Mouse (Mus musculus) midbrain, embryonic 13.5 days (tissue): ENCODE results near the gene Rhox4b. TPM values are rescaled to one million over a fixed set of nuclear protein-coding genes. Genes with fewer than 3 reads are reported as not detected.
"Not testable (repeated sequence)": the region's sequence is repeated elsewhere in the genome, so short reads cannot be mapped to it uniquely, and the experiment has no call there.

Source experiments
- ATAC-seq: fragments of 200-750 bp; cut with Nextera tagmentation; 2 replicates; pipeline ENCODE4 v1.8.0; 2017; ENCODE audit warnings: mild to moderate bottlenecking, moderate TSS enrichment, moderate library complexity
- H3K27ac ChIP-seq: fragments of 300-500 bp; sonication (generic); 2 replicates; pipeline ENCODE4 v1.5.1; 2015; ENCODE audit warnings: inconsistent platforms, mild to moderate bottlenecking, moderate library complexity
- H3K27me3 ChIP-seq: fragments of 300-500 bp; sonication (generic); 2 replicates; pipeline ENCODE4 v1.6.1; 2015; ENCODE audit warnings: mild to moderate bottlenecking, inconsistent platforms
- H3K36me3 ChIP-seq: fragments of 300-500 bp; sonication (generic); 2 replicates; pipeline ENCODE4 v1.6.1; 2015; ENCODE audit warnings: mild to moderate bottlenecking, inconsistent platforms
- H3K4me1 ChIP-seq: fragments of 300-500 bp; sonication (generic); replicated peaks from 2 replicates; pipeline ENCODE4 v1.6.1; 2015; ENCODE audit warnings: inconsistent platforms
- H3K4me2 ChIP-seq: fragments of 300-500 bp; sonication (generic); replicated peaks from 2 replicates; pipeline ENCODE4 v1.6.1; 2015; ENCODE audit warnings: moderate library complexity, mild to moderate bottlenecking, inconsistent platforms
- H3K4me3 ChIP-seq: fragments of 300-500 bp; sonication (generic); replicated peaks from 2 replicates; pipeline ENCODE4 v1.5.1; 2015; ENCODE audit warnings: mild to moderate bottlenecking, inconsistent platforms
- H3K9ac ChIP-seq: fragments of 300-500 bp; sonication (generic); replicated peaks from 2 replicates; pipeline ENCODE4 v1.6.1; 2015; ENCODE audit warnings: mild to moderate bottlenecking, inconsistent platforms
- H3K9me3 ChIP-seq: fragments of 300-500 bp; sonication (generic); 2 replicates; pipeline ENCODE4 v1.6.1; 2016; ENCODE audit warnings: mild to moderate bottlenecking, inconsistent platforms
- WGBS: fragments of 180-500 bp; shearing (Covaris S2); methylation state at CpG from one replicate; pipeline ENCODE4 v1.1.7; 2015; 5-methylcytosine and 5-hydroxymethylcytosine counted together
- polyA plus RNA-seq: library from polyadenylated mRNA; unstranded; fragments of >200 nt; fragmentation: Nextera tagmentation; extraction: Ambion mirVana; gene quantifications from 2 replicates; pipeline ENCODE4 v1.2.1, GENCODE M21; 2015

Rhox4b gene
- polyA plus RNA-seq, result not detected in 2 replicates

GRCm38 (mm10) chrX:37432194-37432593 lies at the start of gene Rhox4b:
Gene Rhox4b, plus strand, starts transcription at chrX:37432494.
- H3K36me3 ChIP-seq, H3K27me3 ChIP-seq, H3K4me2 ChIP-seq, H3K4me3 ChIP-seq, H3K9ac ChIP-seq, H3K4me1 ChIP-seq, H3K27ac ChIP-seq, H3K9me3 ChIP-seq, ATAC-seq: not testable (repeated sequence)
- WGBS, result 90% methylated on average over 14 of the region's 15 CpGs

GRCm38 (mm10) chrX:37390548-37390947 lies 41.7 kb upstream of the Rhox4b start, which contains the start of gene Rhox4a2:
Gene Rhox4a2, plus strand, starts transcription at chrX:37390848.
- H3K4me1 ChIP-seq, H3K9me3 ChIP-seq, H3K27me3 ChIP-seq, H3K9ac ChIP-seq, H3K36me3 ChIP-seq, H3K4me2 ChIP-seq, H3K4me3 ChIP-seq, H3K27ac ChIP-seq, ATAC-seq: not testable (repeated sequence)
- WGBS, result 95% methylated on average over 9 of the region's 16 CpGs

GRCm38 (mm10) chrX:37411767-37412166 lies 20.5 kb upstream of the Rhox4b start, which contains the start of gene Rhox2b:
Gene Rhox2b, plus strand, starts transcription at chrX:37412067.
- H3K9me3 ChIP-seq, H3K36me3 ChIP-seq, H3K4me2 ChIP-seq, H3K27me3 ChIP-seq, H3K27ac ChIP-seq, ATAC-seq, H3K9ac ChIP-seq, H3K4me3 ChIP-seq, H3K4me1 ChIP-seq: not testable (repeated sequence)
- no CpG with 5 or more reads among the region's 9 CpGs for WGBS

GRCm38 (mm10) chrX:37453380-37453779 lies 21.1 kb downstream of the Rhox4b start, which contains the start of gene Rhox2c:
Gene Rhox2c, plus strand, starts transcription at chrX:37453680.
- H3K9me3 ChIP-seq, H3K27ac ChIP-seq, H3K4me1 ChIP-seq, H3K9ac ChIP-seq, H3K4me3 ChIP-seq, H3K4me2 ChIP-seq, H3K27me3 ChIP-seq, H3K36me3 ChIP-seq, ATAC-seq: not testable (repeated sequence)
- WGBS, result 91% methylated on average over 7 of the region's 10 CpGs

GRCm38 (mm10) chrX:37458285-37458684 lies 26.0 kb downstream of the Rhox4b start, which contains the start of gene Rhox3c:
Gene Rhox3c, plus strand, starts transcription at chrX:37458585.
- not testable (repeated sequence) for H3K9ac ChIP-seq

GRCm38 (mm10) chrX:37480037-37480436 lies 47.7 kb downstream of the Rhox4b start, which contains the start of gene Rhox4c:
Gene Rhox4c, plus strand, starts transcription at chrX:37480337.
- not testable (repeated sequence) for H3K4me2 ChIP-seq, ATAC-seq, H3K4me1 ChIP-seq, H3K4me3 ChIP-seq, H3K27ac ChIP-seq, H3K36me3 ChIP-seq, H3K9ac ChIP-seq, H3K27me3 ChIP-seq, H3K9me3 ChIP-seq
- 93% methylated on average over 14 of the region's 14 CpGs for WGBS

More at GRCm38 (mm10) chrX:37458285-37458684, 26.0 kb downstream of the Rhox4b start, which contains the start of gene Rhox3c:
- H3K4me2 ChIP-seq, H3K27me3 ChIP-seq, H3K4me3 ChIP-seq, ATAC-seq, H3K36me3 ChIP-seq, H3K27ac ChIP-seq, H3K4me1 ChIP-seq, H3K9me3 ChIP-seq: not testable (repeated sequence)
- WGBS, result 95% methylated on average over 3 of the region's 4 CpGs

Other genes with a start within 250 kb of the Rhox4b start
- 624 and 640 TPM in 2 replicates for gene Ndufa1, start 241.3 kb upstream of the Rhox4b start, polyA plus RNA-seq
- 16.0 and 16.3 TPM in 2 replicates for gene Rnf113a1, start 241.2 kb upstream of the Rhox4b start, polyA plus RNA-seq
- not detected in 2 replicates for gene Gm9, start 221.5 kb upstream of the Rhox4b start, polyA plus RNA-seq
- gene Rhox1, start 210.2 kb upstream of the Rhox4b start, polyA plus RNA-seq, result not detected in 2 replicates
- not detected in 2 replicates for gene Rhox2a, start 187.5 kb upstream of the Rhox4b start, polyA plus RNA-seq
- not detected in 2 replicates for gene Rhox3a, start 182.6 kb upstream of the Rhox4b start, polyA plus RNA-seq
- not detected in 2 replicates for gene Rhox4a, start 167.2 kb upstream of the Rhox4b start, polyA plus RNA-seq
- not detected in 2 replicates for gene Rhox3a2, start 52.5 kb upstream of the Rhox4b start, polyA plus RNA-seq
- gene Rhox4a2, start 41.6 kb upstream of the Rhox4b start, polyA plus RNA-seq, result not detected in 2 replicates
- not detected in 2 replicates for gene Rhox2b, start 20.4 kb upstream of the Rhox4b start, polyA plus RNA-seq
- not detected in 2 replicates for gene Rhox2c, start 21.2 kb downstream of the Rhox4b start, polyA plus RNA-seq
- gene Rhox3c, start 26.1 kb downstream of the Rhox4b start, polyA plus RNA-seq, result not detected in 2 replicates
- not detected in 2 replicates for gene Rhox4c, start 47.8 kb downstream of the Rhox4b start, polyA plus RNA-seq
- gene Rhox2d, start 60.9 kb downstream of the Rhox4b start, polyA plus RNA-seq, result not detected in 2 replicates
- gene Rhox4d, start 81.9 kb downstream of the Rhox4b start, polyA plus RNA-seq, result not detected in 2 replicates
- not detected in 2 replicates for gene Rhox2e, start 98.0 kb downstream of the Rhox4b start, polyA plus RNA-seq
- not detected in 2 replicates for gene Rhox3e, start 109.5 kb downstream of the Rhox4b start, polyA plus RNA-seq
- not detected in 2 replicates for gene Rhox4e, start 124.9 kb downstream of the Rhox4b start, polyA plus RNA-seq
- not detected in 2 replicates for gene Rhox2f, start 138.9 kb downstream of the Rhox4b start, polyA plus RNA-seq
- not detected in 2 replicates for gene Rhox3f, start 148.5 kb downstream of the Rhox4b start, polyA plus RNA-seq
- gene Rhox4f, start 175.2 kb downstream of the Rhox4b start, polyA plus RNA-seq, result not detected in 2 replicates
- not detected in 2 replicates for gene Rhox3g, start 196.1 kb downstream of the Rhox4b start, polyA plus RNA-seq
- gene Rhox2g, start 211.0 kb downstream of the Rhox4b start, polyA plus RNA-seq, result not detected in 2 replicates
- gene Rhox4g, start 218.8 kb downstream of the Rhox4b start, polyA plus RNA-seq, result not detected in 2 replicates
- not detected in 2 replicates for gene Rhox3h, start 236.3 kb downstream of the Rhox4b start, polyA plus RNA-seq
- gene Rhox2h, start 240.8 kb downstream of the Rhox4b start, polyA plus RNA-seq, result not detected in 2 replicates